Mouse (Mus musculus) heart, adult 18-20 months (tissue): ENCODE measurements around the gene Dpm3. TPM values are rescaled to one million over a fixed set of nuclear protein-coding genes. Genes with fewer than 3 reads are reported as not detected.
A peak's percentile ranks its signal among the peaks of the same experiment; 100 is the strongest.

ENCODE experiments used
- DNase-seq, 2 experiments: peaks; one replicate each; pipeline ENCODE4 v3.0.0; 2021 to 2022; ENCODE audit warnings: mixed read lengths in 1 of 2
- total RNA-seq, 2 experiments: library from RNA; stranded (reverse); gene quantifications; 2 replicates each; pipeline ENCODE4 v1.2.3; 2021

The Dpm3 gene
- total RNA-seq, 2 experiments from 2014 or later, result 54.1 to 54.7 TPM

GRCm38 (mm10) chr3:89231772-89232275 lies 27.3 kb upstream of the Dpm3 start:
- no peak for DNase-seq

- no peak for DNase-seq
These were observed 26.5 kb upstream of the Dpm3 start for GRCm38 (mm10) chr3:89232614-89233013.

GRCm38 (mm10) chr3:89233562-89234110 lies 25.5 kb upstream of the Dpm3 start:
- DNase-seq, result peak; percentile 39 to 46

- DNase-seq, result no peak
These were observed 22.6 kb upstream of the Dpm3 start for GRCm38 (mm10) chr3:89236516-89236915.

GRCm38 (mm10) chr3:89237682-89238081 lies 21.5 kb upstream of the Dpm3 start:
- no peak for DNase-seq

GRCm38 (mm10) chr3:89238494-89238893 lies 20.7 kb upstream of the Dpm3 start:
- DNase-seq, result no peak

- DNase-seq, result peak; percentile 60 to 68
These were observed 16.7 kb upstream of the Dpm3 start for GRCm38 (mm10) chr3:89242331-89242895.

- peak in 1 of 2 experiments; percentile 40 for DNase-seq
These were observed 15.5 kb upstream of the Dpm3 start for GRCm38 (mm10) chr3:89243609-89244008.

- DNase-seq, result no peak
These were observed 14.8 kb upstream of the Dpm3 start for GRCm38 (mm10) chr3:89244158-89244981.

GRCm38 (mm10) chr3:89244982-89245687 lies 14.0 kb upstream of the Dpm3 start:
- DNase-seq, result peak in 1 of 2 experiments; percentile 37

GRCm38 (mm10) chr3:89245688-89246171 lies 13.4 kb upstream of the Dpm3 start, which contains the start of gene Krtcap2:
Gene Krtcap2 (plus strand): TSS chr3:89245966.
- DNase-seq, result peak; percentile 54 to 57

- DNase-seq, result peak; percentile 93 to 94
These were observed 12.7 kb upstream of the Dpm3 start, which contains the start of gene Trim46 for GRCm38 (mm10) chr3:89246261-89247100. Gene Trim46 (minus strand): TSS chr3:89246309.

GRCm38 (mm10) chr3:89247466-89247865 lies 11.7 kb upstream of the Dpm3 start:
- DNase-seq, result no peak

- peak; percentile 82 to 83 for DNase-seq
These were observed 8.6 kb upstream of the Dpm3 start for GRCm38 (mm10) chr3:89250435-89251040.

GRCm38 (mm10) chr3:89251365-89251895 lies 7.7 kb upstream of the Dpm3 start:
- DNase-seq, result peak; percentile 80 to 91

GRCm38 (mm10) chr3:89254994-89255393 lies 4.2 kb upstream of the Dpm3 start:
- DNase-seq, result no peak

GRCm38 (mm10) chr3:89256177-89256576 lies 3.0 kb upstream of the Dpm3 start:
- peak in 1 of 2 experiments; percentile 66 for DNase-seq

- no peak for DNase-seq
These were observed 1.1 kb downstream of the Dpm3 start for GRCm38 (mm10) chr3:89260211-89260610.

- DNase-seq, result peak; percentile 55 to 82
These were observed 3.3 kb downstream of the Dpm3 start for GRCm38 (mm10) chr3:89262417-89262816.

- peak; percentile 87 to 88 for DNase-seq
These were observed 7.3 kb downstream of the Dpm3 start for GRCm38 (mm10) chr3:89266439-89266893.
